Mouse (Mus musculus) neural tube, embryonic 13.5 days (tissue): Measurements from ENCODE around the gene Gpr149. TPM values are rescaled to one million over a fixed set of nuclear protein-coding genes. Genes with fewer than 3 reads are reported as not detected.

Source experiments
- ATAC-seq: fragments of 200-750 bp; cut with Nextera tagmentation; 2 replicates; pipeline ENCODE4 v1.8.0; 2017; ENCODE audit warnings: low read depth, mild to moderate bottlenecking, moderate TSS enrichment, moderate library complexity
- H3K27ac ChIP-seq: fragments of 300-500 bp; sonication (generic); replicated peaks from 2 replicates; pipeline ENCODE4 v1.5.1; 2015; ENCODE audit warnings: moderate library complexity, mild to moderate bottlenecking, inconsistent platforms
- H3K27me3 ChIP-seq: fragments of 300-500 bp; sonication (generic); 2 replicates; pipeline ENCODE4 v1.6.1; 2015; ENCODE audit warnings: mild to moderate bottlenecking, inconsistent platforms
- H3K36me3 ChIP-seq: fragments of 300-500 bp; sonication (generic); 2 replicates; pipeline ENCODE4 v1.6.1; 2015; ENCODE audit warnings: mild to moderate bottlenecking, inconsistent platforms
- H3K4me1 ChIP-seq: fragments of 300-500 bp; sonication (generic); replicated peaks from 2 replicates; pipeline ENCODE4 v1.6.1; 2015; ENCODE audit warnings: inconsistent platforms
- H3K4me2 ChIP-seq: fragments of 300-500 bp; sonication (generic); 2 replicates; pipeline ENCODE4 v1.6.1; 2015; ENCODE audit warnings: inconsistent platforms, mild to moderate bottlenecking, moderate library complexity
- H3K4me3 ChIP-seq: fragments of 300-500 bp; sonication (generic); 2 replicates; pipeline ENCODE4 v1.5.1; 2015; ENCODE audit warnings: mild to moderate bottlenecking, inconsistent platforms
- H3K9ac ChIP-seq: fragments of 300-500 bp; sonication (generic); 2 replicates; pipeline ENCODE4 v1.6.1; 2015; ENCODE audit warnings: moderate library complexity, mild to moderate bottlenecking, inconsistent platforms
- H3K9me3 ChIP-seq: fragments of 300-500 bp; sonication (generic); 2 replicates; pipeline ENCODE4 v1.6.1; 2016; ENCODE audit warnings: inconsistent platforms
- WGBS: fragments of 180-500 bp; shearing (Covaris S2); methylation state at CpG from one replicate; pipeline ENCODE4 v1.1.7; 2015; 5-methylcytosine and 5-hydroxymethylcytosine counted together
- polyA plus RNA-seq: library from polyadenylated mRNA; unstranded; fragments of >200 nt; fragmentation: Nextera tagmentation; extraction: Ambion mirVana; gene quantifications from 2 replicates; pipeline ENCODE4 v1.2.1, GENCODE M21; 2015

Gpr149 gene
- polyA plus RNA-seq: 2.3 and 2.8 TPM in 2 replicates

DNA sequence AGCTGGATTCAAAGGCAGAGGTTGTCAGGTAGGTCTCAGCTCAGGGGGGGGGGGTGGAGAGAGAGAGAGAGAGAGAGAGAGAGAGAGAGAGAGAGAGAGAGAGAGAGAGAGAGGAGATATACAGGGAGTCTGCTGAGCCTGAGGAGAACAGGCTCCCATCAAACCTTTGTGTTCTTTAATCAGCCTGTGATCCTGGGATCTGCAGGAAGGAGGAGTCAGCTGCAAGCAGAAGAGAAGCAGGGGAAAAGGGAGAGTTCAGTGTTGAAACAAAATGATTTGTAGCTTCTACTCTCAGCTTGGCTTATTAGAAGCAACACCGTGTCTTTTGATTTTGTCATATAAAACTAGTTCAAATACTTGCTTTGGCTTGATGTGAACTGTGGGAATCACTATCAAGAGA, at the start of gene Gpr149:
Gene Gpr149 (minus strand): TSS at position 168 of the 400 bp plus-strand sequence.
- ATAC-seq: no peak
- 50% methylated on average over 1 of the region's 1 CpGs for WGBS
- Histone ChIP-seq H3K4me2 (peak within 1 kb of the TSS; percentile 86), H3K9me3 (no peaks in the 10 kb centered on the region), H3K27ac (no peak within 1 kb of the TSS), H3K27me3 (peaks cover 14% of the 10 kb centered on the region), H3K9ac (peak within 1 kb of the TSS; percentile 72), H3K36me3 (no peaks in the 10 kb centered on the region), H3K4me3 (peak within 1 kb of the TSS; percentile 54), H3K4me1 (peaks cover 14% of the 10 kb centered on the region; the same call in 1 of the 2 replicates)

DNA sequence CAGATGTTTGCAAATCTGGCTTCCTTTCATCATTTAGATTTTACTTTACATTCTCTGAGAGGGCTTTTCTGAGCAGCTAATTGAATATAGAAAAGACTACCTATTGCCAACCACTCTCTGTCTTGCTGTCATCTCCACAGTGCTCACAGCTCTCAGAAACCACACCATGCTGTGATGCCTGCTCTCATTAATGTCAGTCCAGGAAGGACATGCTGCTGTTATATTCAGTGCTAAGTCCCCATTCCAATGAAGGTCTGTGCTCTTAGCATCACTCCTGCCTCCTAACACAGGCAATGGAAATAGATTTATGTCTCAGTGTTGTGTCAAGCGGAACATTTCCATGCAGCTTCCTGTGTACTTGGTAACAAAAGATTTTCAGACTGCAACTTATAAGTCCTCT, 45.6 kb upstream of the Gpr149 start:
- ATAC-seq: no peak
- Histone ChIP-seq H3K9ac (no peak overlapping the region), H3K4me1 (no peaks in the 10 kb centered on the region; the same call in 1 of the 2 replicates), H3K27ac (no peak overlapping the region), H3K4me3 (no peak overlapping the region), H3K4me2 (no peak overlapping the region), H3K27me3 (no peaks in the 10 kb centered on the region), H3K36me3 (no peaks in the 10 kb centered on the region), H3K9me3 (no peaks in the 10 kb centered on the region)
- WGBS: 53% methylated on average over 1 of the region's 1 CpGs

DNA sequence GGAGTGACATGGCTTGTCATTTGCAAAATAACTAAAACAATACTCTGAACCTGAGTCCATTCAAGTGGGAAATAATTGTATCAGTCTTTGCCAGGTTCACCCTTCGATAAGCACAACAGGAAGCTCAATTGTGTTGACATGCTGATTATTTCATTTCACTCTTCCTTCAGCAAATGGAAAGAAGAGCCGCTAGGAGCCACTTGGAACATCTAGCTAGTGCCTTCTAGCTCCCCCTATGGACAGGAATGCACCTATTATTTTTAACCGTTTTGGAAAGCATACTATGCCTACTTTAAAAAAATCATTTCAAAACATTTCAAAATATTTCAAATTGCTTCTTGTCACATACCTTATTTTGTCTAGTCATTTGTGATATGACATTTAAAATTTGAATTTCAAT, 5.9 kb upstream of the Gpr149 start:
- H3K27me3 ChIP-seq: no peaks in the 10 kb centered on the region
- H3K36me3 ChIP-seq: no peaks in the 10 kb centered on the region
- no peak overlapping the region for H3K9ac ChIP-seq
- no peak overlapping the region for H3K4me2 ChIP-seq
- no peaks in the 10 kb centered on the region for H3K4me1 ChIP-seq
- ATAC-seq: no peak
- 68% methylated on average over 3 of the region's 3 CpGs for WGBS
- no peak overlapping the region for H3K4me3 ChIP-seq
- no peaks in the 10 kb centered on the region for H3K9me3 ChIP-seq
- H3K27ac ChIP-seq: no peak overlapping the region

DNA sequence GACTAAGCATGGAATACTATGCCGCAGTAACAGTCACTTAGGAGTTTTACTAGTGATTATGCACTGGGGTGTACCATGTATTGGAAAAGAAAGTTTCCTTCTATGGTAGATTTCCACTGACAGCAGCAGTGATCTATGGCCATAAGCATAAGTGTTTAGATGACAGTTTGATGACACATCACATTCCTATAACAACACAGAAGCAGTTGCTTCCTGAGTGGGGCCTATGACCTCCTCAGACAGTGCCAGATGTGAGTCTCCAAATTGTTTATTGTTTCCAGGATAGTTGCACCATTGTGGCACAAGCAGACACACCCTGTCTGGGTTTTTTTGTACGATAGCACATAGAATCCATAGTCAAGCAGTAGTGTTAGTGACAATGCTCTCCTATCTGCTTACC, 991 bp upstream of the Gpr149 start:
- H3K27ac ChIP-seq: no peak overlapping the region
- H3K4me2 ChIP-seq: no peak overlapping the region
- no peaks in the 10 kb centered on the region for H3K9me3 ChIP-seq
- peaks cover 14% of the 10 kb centered on the region; the same call in 1 of the 2 replicates for H3K4me1 ChIP-seq
- no peaks in the 10 kb centered on the region for H3K36me3 ChIP-seq
- ATAC-seq: no peak
- no peak overlapping the region for H3K4me3 ChIP-seq
- WGBS: 83% methylated on average over 2 of the region's 2 CpGs
- H3K9ac ChIP-seq: no peak overlapping the region
- H3K27me3 ChIP-seq: peaks cover 14% of the 10 kb centered on the region

DNA sequence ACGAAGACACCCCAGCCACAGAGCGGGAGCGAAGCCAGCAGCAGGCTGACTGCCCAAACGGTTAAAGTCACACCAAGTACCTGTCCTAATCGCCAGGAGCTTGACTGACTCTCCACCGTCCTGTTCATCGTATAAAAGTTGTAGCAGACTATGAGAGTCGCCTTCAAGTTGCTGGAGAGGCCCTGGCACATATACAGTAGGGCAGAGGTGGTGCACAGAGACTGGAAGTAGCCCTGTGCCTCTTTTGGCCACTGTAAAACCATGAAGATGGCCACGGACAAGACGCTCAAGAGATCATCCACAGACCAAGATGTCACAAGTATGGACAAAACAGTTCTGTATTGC, 921 bp downstream of the Gpr149 start:
- Histone ChIP-seq H3K27me3 (peaks cover 14% of the 10 kb centered on the region), H3K36me3 (no peaks in the 10 kb centered on the region), H3K4me3 (peak overlapping the region; percentile 54), H3K9ac (peak overlapping the region; percentile 72), H3K9me3 (no peaks in the 10 kb centered on the region), H3K4me2 (peak overlapping the region; percentile 86), H3K27ac (no peak overlapping the region), H3K4me1 (peaks cover 14% of the 10 kb centered on the region; the same call in 1 of the 2 replicates)
- 19% methylated on average over 10 of the region's 10 CpGs for WGBS
- peak; percentile 29; the same call in 1 of the 2 replicates for ATAC-seq

DNA sequence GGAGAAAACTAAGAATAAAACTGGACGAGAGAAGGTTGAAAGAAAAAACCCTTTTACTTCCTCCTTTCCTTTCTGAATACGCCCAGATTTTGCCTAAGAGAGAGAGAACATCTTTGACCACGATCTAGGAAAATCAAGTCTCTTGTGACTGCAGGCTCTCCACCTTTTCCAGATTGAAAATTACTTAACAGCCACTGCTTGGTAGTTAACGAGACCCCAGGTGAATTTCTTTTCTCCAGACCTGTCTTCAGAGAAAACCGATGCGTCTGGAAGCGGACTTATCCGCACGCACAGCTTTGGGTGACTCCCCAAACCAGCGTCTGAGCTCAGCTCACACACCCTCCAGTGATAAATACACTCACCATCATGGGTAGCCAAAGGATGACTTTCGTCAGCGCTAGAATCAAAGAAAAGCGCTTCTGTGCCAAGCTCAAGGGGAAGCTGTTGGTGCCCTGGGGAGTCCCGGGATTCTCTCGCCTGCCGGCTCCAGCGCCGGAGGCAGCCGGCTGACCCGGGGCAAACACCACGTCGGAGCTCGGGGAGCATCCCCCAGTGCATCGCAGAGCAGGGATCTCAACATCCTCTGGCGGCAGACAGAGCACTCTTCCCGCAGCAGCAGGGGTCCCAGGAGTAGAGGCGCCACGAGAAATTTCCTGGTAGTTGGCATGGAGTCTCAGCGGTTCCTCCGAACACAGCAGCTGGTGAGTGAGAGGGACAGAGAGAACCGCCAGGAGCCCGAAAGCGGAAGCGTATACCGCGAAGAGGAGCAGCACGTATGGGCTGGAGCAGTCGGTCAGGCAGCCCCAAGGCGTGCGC, 1.5 kb downstream of the Gpr149 start:
- Histone ChIP-seq H3K9me3 (no peaks in the 10 kb centered on the region), H3K27me3 (peaks cover 14% of the 10 kb centered on the region), H3K4me1 (peaks cover 14% of the 10 kb centered on the region; the same call in 1 of the 2 replicates), H3K27ac (no peak overlapping the region), H3K4me3 (peak overlapping the region; percentile 54), H3K36me3 (no peaks in the 10 kb centered on the region), H3K4me2 (peak overlapping the region; percentile 86), H3K9ac (peak overlapping the region; percentile 72)
- WGBS: under 1% methylated on average over 40 of the region's 40 CpGs
- ATAC-seq: peak; percentile 87

DNA sequence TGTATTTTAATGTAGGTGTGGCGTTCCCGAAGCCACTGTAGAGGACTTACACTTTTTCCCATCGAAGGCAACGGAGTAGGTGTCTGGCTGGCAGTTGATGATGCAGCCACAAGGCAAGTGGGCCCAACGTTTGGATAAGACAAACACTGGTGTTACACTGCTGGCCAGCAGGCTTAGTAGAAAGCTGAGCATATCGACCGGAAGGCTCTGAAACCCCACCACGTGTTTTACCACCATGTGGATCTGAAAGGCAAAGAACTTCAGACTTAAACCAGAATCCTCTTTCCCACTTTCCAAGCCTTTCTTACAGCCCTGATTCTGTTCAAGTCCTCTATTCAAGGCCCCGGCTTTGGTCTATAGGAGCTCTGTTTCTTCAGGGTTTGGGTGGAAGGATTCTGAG, 2.5 kb downstream of the Gpr149 start:
- Histone ChIP-seq H3K9ac (no peak overlapping the region), H3K27ac (no peak overlapping the region), H3K4me1 (peaks cover 14% of the 10 kb centered on the region; the same call in 1 of the 2 replicates), H3K9me3 (no peaks in the 10 kb centered on the region), H3K4me3 (peak overlapping the region; percentile 54), H3K4me2 (peak overlapping the region; percentile 86), H3K36me3 (no peaks in the 10 kb centered on the region), H3K27me3 (peaks cover 14% of the 10 kb centered on the region)
- ATAC-seq: no peak
- 82% methylated on average over 9 of the region's 9 CpGs for WGBS

DNA sequence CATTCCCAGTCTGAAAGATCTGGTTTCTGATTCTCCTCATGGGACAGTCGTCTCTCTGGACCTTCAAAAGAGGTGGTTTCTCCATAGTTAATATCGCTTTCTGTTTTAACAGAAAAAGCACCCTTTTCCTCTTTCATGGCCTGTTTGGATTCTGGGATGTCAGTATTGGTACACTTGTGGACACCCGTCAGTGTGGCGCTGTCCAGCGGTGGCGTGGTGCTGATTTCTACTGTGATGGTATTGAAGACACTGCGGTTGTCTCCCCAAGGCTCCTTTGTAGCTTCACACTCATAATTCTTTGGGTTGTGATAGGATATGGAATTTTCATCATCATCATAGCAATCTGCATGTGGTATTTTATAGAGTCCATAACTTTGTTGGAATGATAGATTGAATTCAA, 10.1 kb downstream of the Gpr149 start:
- no peaks in the 10 kb centered on the region for H3K9me3 ChIP-seq
- H3K9ac ChIP-seq: no peak overlapping the region
- no peak overlapping the region for H3K27ac ChIP-seq
- H3K4me3 ChIP-seq: no peak overlapping the region
- no peaks in the 10 kb centered on the region for H3K27me3 ChIP-seq
- H3K36me3 ChIP-seq: no peaks in the 10 kb centered on the region
- ATAC-seq: no peak
- no peak overlapping the region for H3K4me2 ChIP-seq
- no peaks in the 10 kb centered on the region for H3K4me1 ChIP-seq
- WGBS: 27% methylated on average over 7 of the region's 7 CpGs

DNA sequence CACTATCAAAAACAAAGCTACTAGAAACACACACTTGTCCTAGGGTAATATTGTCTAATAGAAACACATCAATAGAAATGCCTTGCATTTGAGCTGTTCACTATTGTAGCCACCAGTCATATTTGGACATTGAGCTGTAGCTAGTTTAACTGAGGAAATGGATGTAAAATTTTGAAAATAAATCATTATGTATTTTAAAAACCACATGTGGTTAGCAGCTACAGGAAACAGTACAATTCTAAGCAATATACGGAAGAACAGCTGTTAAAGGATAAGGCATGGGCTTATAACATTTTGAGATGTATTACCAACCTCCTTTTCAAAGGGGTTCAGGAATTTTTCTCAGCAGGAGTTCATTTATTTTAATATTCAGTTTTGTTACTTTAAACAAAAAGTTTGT, 19.9 kb downstream of the Gpr149 start:
- no peak overlapping the region for H3K27ac ChIP-seq
- no peaks in the 10 kb centered on the region for H3K27me3 ChIP-seq
- no peaks in the 10 kb centered on the region for H3K9me3 ChIP-seq
- ATAC-seq: no peak
- no peak overlapping the region for H3K9ac ChIP-seq
- no peaks in the 10 kb centered on the region for H3K36me3 ChIP-seq
- H3K4me2 ChIP-seq: no peak overlapping the region
- H3K4me1 ChIP-seq: no peaks in the 10 kb centered on the region
- no peak overlapping the region for H3K4me3 ChIP-seq
- WGBS: 86% methylated on average over 1 of the region's 1 CpGs

DNA sequence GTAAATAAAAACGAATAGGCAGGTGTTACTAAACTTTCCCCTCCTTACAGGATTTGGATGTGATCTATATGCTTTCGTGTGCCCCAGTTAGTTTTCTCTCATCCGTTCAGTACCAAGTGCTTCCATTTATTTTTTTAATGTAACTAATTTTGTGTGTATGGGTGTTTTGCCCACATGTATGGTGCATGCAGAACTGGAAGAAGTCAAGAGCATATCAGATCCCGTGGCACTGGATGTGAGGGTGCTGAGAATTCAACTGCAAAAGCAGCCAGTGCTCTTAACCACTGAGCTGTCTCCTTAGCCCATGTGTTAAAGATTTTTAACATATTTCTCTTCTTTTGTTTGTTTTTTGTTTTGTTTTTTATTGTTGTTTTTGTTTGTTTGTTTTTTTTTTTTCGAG, 77.3 kb downstream of the Gpr149 start:
- no peaks in the 10 kb centered on the region for H3K4me1 ChIP-seq
- no peaks in the 10 kb centered on the region for H3K36me3 ChIP-seq
- WGBS: 72% methylated on average over 5 of the region's 5 CpGs
- H3K9me3 ChIP-seq: no peaks in the 10 kb centered on the region
- H3K27me3 ChIP-seq: no peaks in the 10 kb centered on the region
- no peak overlapping the region for H3K4me2 ChIP-seq
- H3K4me3 ChIP-seq: no peak overlapping the region
- no peak overlapping the region for H3K9ac ChIP-seq
- no peak overlapping the region for H3K27ac ChIP-seq
- no peak for ATAC-seq

DNA sequence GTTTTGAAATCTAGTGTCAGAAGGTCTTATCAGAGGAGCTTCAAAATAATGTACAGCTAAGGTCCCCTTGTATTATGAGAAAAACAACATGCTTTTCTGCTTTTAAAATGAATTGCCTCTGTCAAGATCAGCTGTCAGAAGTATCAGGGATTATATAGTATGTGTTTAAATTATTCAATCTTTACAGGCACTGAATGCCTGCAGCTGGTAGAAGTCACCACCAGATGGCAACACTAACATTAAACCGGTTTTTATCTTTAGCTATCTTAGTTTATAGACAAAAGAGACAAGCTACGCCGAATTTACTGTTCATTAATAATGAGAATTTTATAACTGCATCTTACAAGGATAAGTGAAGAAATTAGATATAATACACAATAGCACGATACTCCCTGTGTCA, 77.8 kb downstream of the Gpr149 start:
- Histone ChIP-seq H3K27me3 (no peaks in the 10 kb centered on the region), H3K4me1 (no peaks in the 10 kb centered on the region), H3K9me3 (no peaks in the 10 kb centered on the region), H3K4me3 (no peak overlapping the region), H3K36me3 (no peaks in the 10 kb centered on the region), H3K9ac (no peak overlapping the region), H3K27ac (no peak overlapping the region), H3K4me2 (no peak overlapping the region)
- 42% methylated on average over 4 of the region's 4 CpGs for WGBS
- ATAC-seq: no peak

DNA sequence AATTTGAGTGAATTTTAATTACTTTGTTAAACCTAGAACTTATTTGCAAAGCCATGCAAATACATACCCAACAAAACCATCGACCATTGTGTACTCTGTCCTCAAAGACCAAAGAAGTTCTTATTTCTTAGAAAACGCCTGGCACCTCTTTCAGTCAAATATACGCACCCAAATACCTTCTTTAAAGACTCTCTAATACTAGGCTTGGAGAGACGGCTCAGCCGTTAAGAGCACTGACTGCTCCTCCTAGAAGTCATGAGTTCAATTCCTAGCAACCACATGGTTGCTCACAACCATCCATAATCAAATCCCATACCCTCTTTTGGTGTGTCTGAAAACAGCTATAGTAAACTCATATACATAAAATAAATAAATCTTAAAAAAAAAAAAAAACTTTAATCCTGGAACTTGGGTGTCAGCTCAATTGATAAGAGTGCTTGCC, 97.7 kb downstream of the Gpr149 start:
- Histone ChIP-seq H3K36me3 (no peaks in the 10 kb centered on the region), H3K4me3 (peak overlapping the region; percentile 91), H3K9ac (no peak overlapping the region), H3K27me3 (no peaks in the 10 kb centered on the region), H3K9me3 (no peaks in the 10 kb centered on the region), H3K4me2 (peak overlapping the region; percentile 75), H3K27ac (no peak overlapping the region), H3K4me1 (peaks cover 17% of the 10 kb centered on the region)
- ATAC-seq: peak; percentile 37
- WGBS: 35% methylated on average over 5 of the region's 5 CpGs
